Mouse (Mus musculus) ES-Bruce4 (cell line): ENCODE data around the gene Gm10300. TPM values are rescaled to one million over a fixed set of nuclear protein-coding genes. Genes with fewer than 3 reads are reported as not detected.

ENCODE experiments used
- H3K27ac ChIP-seq: 2 replicates; pipeline ENCODE4 v1.5.1; 2012; ENCODE audit warnings: low read length, inconsistent platforms; ENCODE audit not compliant: insufficient read depth
- H3K27me3 ChIP-seq: 2 replicates; pipeline ENCODE4 v1.6.1; 2012; ENCODE audit warnings: mild to moderate bottlenecking, low read length, inconsistent platforms; ENCODE audit not compliant: control insufficient read depth, poor library complexity, insufficient read depth, severe bottlenecking
- H3K36me3 ChIP-seq: 2 replicates; pipeline ENCODE4 v1.6.1; 2012; ENCODE audit warnings: inconsistent platforms, mild to moderate bottlenecking, low read length, moderate library complexity; ENCODE audit not compliant: control insufficient read depth, poor library complexity, insufficient read depth, severe bottlenecking
- H3K4me1 ChIP-seq: one replicate; pipeline ENCODE4 v1.8.1; 2011; ENCODE audit warnings: low read length; ENCODE audit not compliant: control insufficient read depth, insufficient read depth
- H3K4me3 ChIP-seq: 2 replicates; pipeline ENCODE4 v1.5.1; 2011; ENCODE audit warnings: low read depth, mild to moderate bottlenecking, low read length
- H3K9ac ChIP-seq: 2 replicates; pipeline ENCODE4 v1.6.1; 2012; ENCODE audit warnings: low read depth, mild to moderate bottlenecking, inconsistent platforms; ENCODE audit not compliant: poor library complexity, severe bottlenecking
- H3K9me3 ChIP-seq: replicated peaks from 2 replicates; pipeline ENCODE4 v1.6.1; 2012; ENCODE audit warnings: mild to moderate bottlenecking, low read length, inconsistent platforms; ENCODE audit not compliant: control insufficient read depth, poor library complexity, insufficient read depth, severe bottlenecking
- CTCF ChIP-seq: IDR thresholded peaks from one replicate; pipeline ENCODE4 v1.8.1; 2011; ENCODE audit warnings: low read depth, low read length
- EP300 ChIP-seq: IDR thresholded peaks from 2 replicates; pipeline ENCODE4 v1.6.1; 2011; ENCODE audit warnings: low read depth, low read length; ENCODE audit not compliant: insufficient read depth
- POLR2A ChIP-seq: IDR thresholded peaks from one replicate; pipeline ENCODE4 v1.8.1; 2011; ENCODE audit warnings: low read length; ENCODE audit not compliant: insufficient read depth
- polyA plus RNA-seq: library from polyadenylated mRNA; stranded (reverse); fragments of >200 nt; gene quantifications from 2 replicates; pipeline ENCODE4 v1.2.4, GENCODE M21; 2011; ENCODE audit warnings: low read depth; ENCODE audit not compliant: missing spikeins, insufficient read depth, insufficient read length

Gene Gm10300
- polyA plus RNA-seq, 1 experiment = not detected

DNA sequence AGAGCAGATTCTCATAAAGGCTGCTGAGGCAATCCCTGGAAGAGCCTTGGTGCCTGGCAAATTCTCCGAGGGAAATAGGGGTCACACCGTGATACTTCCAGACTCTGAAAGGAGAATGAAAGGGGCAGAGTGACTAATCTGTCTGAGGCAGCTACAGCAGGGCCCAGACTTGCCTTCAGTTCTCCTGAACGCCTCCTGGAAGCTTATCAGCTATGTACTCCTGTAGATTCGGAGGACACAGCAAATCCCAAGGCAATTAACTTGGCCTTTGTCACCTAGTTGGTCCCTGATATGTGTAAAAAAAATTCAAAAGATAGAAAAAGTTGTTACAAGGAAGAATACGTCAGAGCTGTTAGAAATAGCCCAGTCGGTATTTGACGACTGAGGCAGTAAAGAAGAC is 20.5 kb downstream of the Gm10300 start:
- H3K4me1 ChIP-seq = no peaks in the 10 kb centered on the region
- no peak for TF ChIP-seq CTCF
- no peak for TF ChIP-seq POLR2A
- no peak for TF ChIP-seq EP300
- no peak overlapping the region for H3K9ac ChIP-seq
- H3K9me3 ChIP-seq = peaks cover 13% of the 10 kb centered on the region
- H3K4me3 ChIP-seq = no peak overlapping the region
- no peaks in the 10 kb centered on the region for H3K27me3 ChIP-seq
- H3K36me3 ChIP-seq = no peaks in the 10 kb centered on the region
- H3K27ac ChIP-seq = no peak overlapping the region

DNA sequence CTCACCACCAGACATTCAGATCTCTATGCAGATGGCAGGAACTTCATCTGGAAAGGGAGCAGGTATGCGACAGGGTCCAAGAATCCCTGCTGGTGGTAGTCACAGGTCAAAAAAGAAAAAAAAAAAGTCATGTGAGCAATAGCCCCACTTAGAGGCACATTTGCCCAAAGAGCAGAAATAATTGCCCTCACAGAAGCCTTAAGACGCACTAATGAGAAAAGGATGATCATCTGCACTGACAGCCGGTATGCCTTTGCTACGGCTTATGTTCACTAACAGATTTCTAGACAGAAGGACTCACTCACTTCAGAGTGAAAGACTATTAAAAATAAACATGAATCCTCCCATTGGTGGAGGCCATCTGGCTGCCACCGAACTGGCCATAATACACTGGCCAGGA is 25.1 kb downstream of the Gm10300 start:
- TF ChIP-seq POLR2A (no peak), EP300 (no peak), CTCF (no peak)
- no peak overlapping the region for H3K27ac ChIP-seq
- no peaks in the 10 kb centered on the region for H3K27me3 ChIP-seq
- H3K9me3 ChIP-seq = peaks cover 19% of the 10 kb centered on the region
- H3K9ac ChIP-seq = no peak overlapping the region
- no peak overlapping the region for H3K4me3 ChIP-seq
- H3K4me1 ChIP-seq = peaks cover 3% of the 10 kb centered on the region
- H3K36me3 ChIP-seq = no peaks in the 10 kb centered on the region

DNA sequence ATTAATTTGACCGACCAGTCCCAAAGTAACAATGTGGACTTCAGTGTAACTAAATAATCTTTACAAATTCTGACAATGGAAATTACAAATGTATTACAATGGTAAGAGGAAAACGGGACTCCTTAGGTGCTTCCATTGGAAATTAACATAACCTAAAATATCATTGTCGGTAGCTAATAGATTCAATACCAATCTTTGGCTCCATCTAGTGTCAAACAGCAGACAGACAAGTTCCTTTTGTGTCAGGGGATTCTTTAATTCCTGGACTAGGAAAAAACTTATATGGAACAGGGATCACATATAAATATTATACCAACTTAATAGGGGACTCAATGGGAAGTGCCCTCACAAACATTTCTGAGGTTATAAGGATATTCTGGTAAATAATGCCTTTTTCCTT is 26.7 kb downstream of the Gm10300 start:
- H3K36me3 ChIP-seq = no peaks in the 10 kb centered on the region
- H3K9me3 ChIP-seq = peaks cover 19% of the 10 kb centered on the region
- no peak overlapping the region for H3K4me3 ChIP-seq
- peaks cover 3% of the 10 kb centered on the region for H3K4me1 ChIP-seq
- no peaks in the 10 kb centered on the region for H3K27me3 ChIP-seq
- no peak for TF ChIP-seq POLR2A
- no peak for TF ChIP-seq CTCF
- no peak for TF ChIP-seq EP300
- no peak overlapping the region for H3K9ac ChIP-seq
- 0 out of 2 replicates have a peak overlapping the region, but pooled peaks have one; percentile 27 for H3K27ac ChIP-seq

- no peaks in the 10 kb centered on the region for H3K36me3 ChIP-seq
- H3K4me3 ChIP-seq = no peak overlapping the region
- no peak overlapping the region for H3K27ac ChIP-seq
- H3K4me1 ChIP-seq = peaks cover 3% of the 10 kb centered on the region
- H3K9me3 ChIP-seq = no peaks in the 10 kb centered on the region
- no peak overlapping the region for H3K9ac ChIP-seq
- no peaks in the 10 kb centered on the region for H3K27me3 ChIP-seq
- TF ChIP-seq EP300 = no peak
- TF ChIP-seq POLR2A = no peak
- no peak for TF ChIP-seq CTCF
Observed at GRCm38 (mm10) chr4:132108221-132108620, 33.7 kb downstream of the Gm10300 start.

DNA sequence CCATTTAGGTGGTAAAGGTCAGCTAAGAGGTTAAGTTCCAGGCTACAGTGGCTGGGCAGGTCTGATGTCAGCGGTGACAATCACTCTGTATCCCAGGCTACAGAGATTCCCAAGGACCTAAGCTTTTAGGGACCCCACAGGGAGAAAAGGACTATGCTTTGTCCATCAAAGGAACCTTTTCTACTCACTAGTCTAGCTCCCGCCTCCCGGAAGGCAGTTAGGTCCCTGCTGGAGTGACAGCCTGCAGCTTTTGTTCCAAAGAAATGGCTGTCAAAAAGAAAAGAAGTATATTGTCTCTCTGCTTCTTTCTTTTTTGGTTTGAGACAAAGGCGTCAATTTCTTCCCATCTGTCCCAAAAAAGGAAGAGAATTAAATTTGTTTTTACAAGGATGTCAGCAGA is 36.7 kb downstream of the Gm10300 start:
- Histone ChIP-seq H3K9ac (no peak overlapping the region), H3K27ac (no peak overlapping the region), H3K9me3 (no peaks in the 10 kb centered on the region), H3K4me3 (no peak overlapping the region), H3K36me3 (no peaks in the 10 kb centered on the region), H3K27me3 (no peaks in the 10 kb centered on the region), H3K4me1 (no peaks in the 10 kb centered on the region)
- TF ChIP-seq EP300 (no peak), CTCF (no peak), POLR2A (no peak)

GRCm38 (mm10) chr4:132113411-132114095 is 39.1 kb downstream of the Gm10300 start:
- Histone ChIP-seq H3K4me3 (peak overlapping the region; percentile 19), H3K27ac (no peak overlapping the region), H3K9me3 (no peaks in the 10 kb centered on the region), H3K27me3 (no peaks in the 10 kb centered on the region), H3K36me3 (no peaks in the 10 kb centered on the region), H3K9ac (peak overlapping the region; percentile 22), H3K4me1 (no peaks in the 10 kb centered on the region)
- TF ChIP-seq POLR2A (no peak), CTCF (peak; percentile 37), EP300 (peak; percentile 33; the same call in 1 of the 2 replicates)
